Mouse (Mus musculus) stomach, embryonic 15.5 days (tissue): Measurements from ENCODE around the gene Sept6. TPM values are rescaled to one million over a fixed set of nuclear protein-coding genes. Genes with fewer than 3 reads are reported as not detected.
A peak's percentile ranks its signal among the peaks of the same experiment; 100 is the strongest.

ENCODE experiments used
- ATAC-seq: fragments of 200-750 bp; cut with Nextera tagmentation; 2 replicates; pipeline ENCODE4 v1.8.0; 2017; ENCODE audit warnings: low read depth, moderate number of reproducible peaks, moderate TSS enrichment; ENCODE audit not compliant: insufficient read depth, low FRiP score
- H3K27ac ChIP-seq: fragments of 300-500 bp; sonication (generic); 2 replicates; pipeline ENCODE4 v1.5.1; 2015; ENCODE audit warnings: mild to moderate bottlenecking, inconsistent platforms
- H3K27me3 ChIP-seq: fragments of 300-500 bp; sonication (generic); replicated peaks from 2 replicates; pipeline ENCODE4 v1.6.1; 2015; ENCODE audit warnings: inconsistent platforms
- H3K36me3 ChIP-seq: fragments of 300-500 bp; sonication (generic); 2 replicates; pipeline ENCODE4 v1.6.1; 2015; ENCODE audit warnings: inconsistent platforms
- H3K4me1 ChIP-seq: fragments of 300-500 bp; sonication (generic); 2 replicates; pipeline ENCODE4 v1.6.1; 2015; ENCODE audit warnings: inconsistent platforms
- H3K4me2 ChIP-seq: fragments of 300-500 bp; sonication (generic); 2 replicates; pipeline ENCODE4 v1.6.1; 2015; ENCODE audit warnings: mild to moderate bottlenecking, inconsistent platforms
- H3K4me3 ChIP-seq: fragments of 300-500 bp; sonication (generic); replicated peaks from 2 replicates; pipeline ENCODE4 v1.5.1; 2015; ENCODE audit warnings: inconsistent platforms
- H3K9ac ChIP-seq: fragments of 300-500 bp; sonication (generic); 2 replicates; pipeline ENCODE4 v1.6.1; 2015; ENCODE audit warnings: inconsistent platforms
- H3K9me3 ChIP-seq: fragments of 300-500 bp; sonication (generic); 2 replicates; pipeline ENCODE4 v1.6.1; 2016; ENCODE audit warnings: inconsistent platforms
- WGBS: fragments of 180-500 bp; shearing (Covaris S2); methylation state at CpG from one replicate; pipeline ENCODE4 v1.1.7; 2015; 5-methylcytosine and 5-hydroxymethylcytosine counted together
- polyA plus RNA-seq: library from polyadenylated mRNA; unstranded; fragments of >200 nt; fragmentation: Nextera tagmentation; extraction: Ambion mirVana; gene quantifications from 2 replicates; pipeline ENCODE4 v1.2.1, GENCODE M21; 2015

Gene Sept6
- polyA plus RNA-seq = 15.9 and 16.2 TPM in 2 replicates

GRCm38 (mm10) chrX:36991694-36992093 lies at the start of gene Sept6:
Gene Sept6, minus strand, starts transcription at chrX:36991794.
- Histone ChIP-seq H3K9ac (no peak within 1 kb of the TSS), H3K4me1 (no peaks in the 10 kb centered on the region), H3K36me3 (no peaks in the 10 kb centered on the region), H3K4me2 (no peak within 1 kb of the TSS), H3K9me3 (no peaks in the 10 kb centered on the region), H3K4me3 (no peak within 1 kb of the TSS), H3K27ac (no peak within 1 kb of the TSS), H3K27me3 (no peaks in the 10 kb centered on the region)
- WGBS = 75% methylated on average over 2 of the region's 2 CpGs
- ATAC-seq = no peak

- H3K4me1 ChIP-seq = no peaks in the 10 kb centered on the region
- H3K27ac ChIP-seq = no peak overlapping the region
- no peaks in the 10 kb centered on the region for H3K27me3 ChIP-seq
- no peak overlapping the region for H3K4me2 ChIP-seq
- no peak for ATAC-seq
- no peaks in the 10 kb centered on the region for H3K36me3 ChIP-seq
- no peak overlapping the region for H3K9ac ChIP-seq
- WGBS = 61% methylated on average over 3 of the region's 3 CpGs
- no peak overlapping the region for H3K4me3 ChIP-seq
- H3K9me3 ChIP-seq = no peaks in the 10 kb centered on the region
These were observed 36.8 kb upstream of the Sept6 start for GRCm38 (mm10) chrX:37028378-37028777.

GRCm38 (mm10) chrX:37023652-37024309 lies 32.2 kb upstream of the Sept6 start:
- no peak overlapping the region for H3K9ac ChIP-seq
- H3K4me1 ChIP-seq = no peaks in the 10 kb centered on the region
- H3K27me3 ChIP-seq = no peaks in the 10 kb centered on the region
- H3K36me3 ChIP-seq = no peaks in the 10 kb centered on the region
- H3K9me3 ChIP-seq = no peaks in the 10 kb centered on the region
- 64% methylated on average over 10 of the region's 10 CpGs for WGBS
- H3K4me3 ChIP-seq = no peak overlapping the region
- H3K4me2 ChIP-seq = no peak overlapping the region
- no peak for ATAC-seq
- H3K27ac ChIP-seq = no peak overlapping the region

- H3K4me2 ChIP-seq = no peak overlapping the region
- no peaks in the 10 kb centered on the region for H3K9me3 ChIP-seq
- WGBS = 15% methylated on average over 3 of the region's 3 CpGs
- no peak overlapping the region for H3K4me3 ChIP-seq
- no peaks in the 10 kb centered on the region for H3K4me1 ChIP-seq
- no peaks in the 10 kb centered on the region for H3K27me3 ChIP-seq
- H3K27ac ChIP-seq = no peak overlapping the region
- H3K9ac ChIP-seq = no peak overlapping the region
- ATAC-seq = no peak
- no peaks in the 10 kb centered on the region for H3K36me3 ChIP-seq
These were observed 31.1 kb upstream of the Sept6 start for GRCm38 (mm10) chrX:37022690-37023089.

- no peaks in the 10 kb centered on the region for H3K27me3 ChIP-seq
- no peak overlapping the region for H3K27ac ChIP-seq
- H3K4me3 ChIP-seq = no peak overlapping the region
- H3K9me3 ChIP-seq = no peaks in the 10 kb centered on the region
- 67% methylated on average over 3 of the region's 3 CpGs for WGBS
- no peak overlapping the region for H3K4me2 ChIP-seq
- H3K4me1 ChIP-seq = no peaks in the 10 kb centered on the region
- H3K9ac ChIP-seq = no peak overlapping the region
- no peaks in the 10 kb centered on the region for H3K36me3 ChIP-seq
- ATAC-seq = no peak
These were observed 27.5 kb upstream of the Sept6 start for GRCm38 (mm10) chrX:37019045-37019444.

GRCm38 (mm10) chrX:37018150-37018654 lies 26.6 kb upstream of the Sept6 start:
- no peaks in the 10 kb centered on the region for H3K27me3 ChIP-seq
- no peak overlapping the region for H3K4me2 ChIP-seq
- no peak for ATAC-seq
- no peaks in the 10 kb centered on the region for H3K4me1 ChIP-seq
- no peak overlapping the region for H3K4me3 ChIP-seq
- no peak overlapping the region for H3K9ac ChIP-seq
- WGBS = 87% methylated on average over 9 of the region's 9 CpGs
- no peaks in the 10 kb centered on the region for H3K9me3 ChIP-seq
- no peak overlapping the region for H3K27ac ChIP-seq
- no peaks in the 10 kb centered on the region for H3K36me3 ChIP-seq

GRCm38 (mm10) chrX:37013870-37014269 lies 22.3 kb upstream of the Sept6 start:
- no peak overlapping the region for H3K4me3 ChIP-seq
- H3K27me3 ChIP-seq = no peaks in the 10 kb centered on the region
- ATAC-seq = no peak
- no peak overlapping the region for H3K9ac ChIP-seq
- H3K9me3 ChIP-seq = no peaks in the 10 kb centered on the region
- 58% methylated on average over 5 of the region's 5 CpGs for WGBS
- no peak overlapping the region for H3K4me2 ChIP-seq
- H3K27ac ChIP-seq = no peak overlapping the region
- no peaks in the 10 kb centered on the region for H3K4me1 ChIP-seq
- no peaks in the 10 kb centered on the region for H3K36me3 ChIP-seq

- Histone ChIP-seq H3K9ac (no peak overlapping the region), H3K36me3 (no peaks in the 10 kb centered on the region), H3K4me3 (no peak overlapping the region), H3K27me3 (no peaks in the 10 kb centered on the region), H3K9me3 (no peaks in the 10 kb centered on the region), H3K27ac (no peak overlapping the region), H3K4me1 (no peaks in the 10 kb centered on the region), H3K4me2 (no peak overlapping the region)
- 89% methylated on average over 4 of the region's 4 CpGs for WGBS
- ATAC-seq = no peak
These were observed 555 bp downstream of the Sept6 start for GRCm38 (mm10) chrX:36991039-36991438.

GRCm38 (mm10) chrX:36989752-36990404 lies 1.7 kb downstream of the Sept6 start:
- 24% methylated on average over 7 of the region's 11 CpGs for WGBS
- Histone ChIP-seq H3K9me3 (no peaks in the 10 kb centered on the region), H3K4me1 (no peaks in the 10 kb centered on the region), H3K9ac (no peak overlapping the region), H3K4me3 (peak overlapping the region; percentile 56), H3K27me3 (no peaks in the 10 kb centered on the region), H3K36me3 (no peaks in the 10 kb centered on the region), H3K27ac (peak overlapping the region; percentile 59; the same call in 1 of the 2 replicates), H3K4me2 (peak overlapping the region; percentile 73)
- ATAC-seq = peak; percentile 41; the same call in 1 of the 2 replicates

GRCm38 (mm10) chrX:36989234-36989751 lies 2.3 kb downstream of the Sept6 start:
- peak overlapping the region; percentile 59 for H3K27ac ChIP-seq

GRCm38 (mm10) chrX:36988754-36989153 lies 2.8 kb downstream of the Sept6 start:
- H3K9me3 ChIP-seq = no peaks in the 10 kb centered on the region
- peak overlapping the region; percentile 56 for H3K4me3 ChIP-seq
- no peaks in the 10 kb centered on the region for H3K4me1 ChIP-seq
- ATAC-seq = peak; percentile 52; the same call in 1 of the 2 replicates
- 16% methylated on average over 17 of the region's 23 CpGs for WGBS
- H3K27ac ChIP-seq = no peak overlapping the region; the same call in 1 of the 2 replicates
- no peaks in the 10 kb centered on the region for H3K27me3 ChIP-seq
- H3K36me3 ChIP-seq = no peaks in the 10 kb centered on the region
- peak overlapping the region; percentile 73 for H3K4me2 ChIP-seq
- H3K9ac ChIP-seq = peak overlapping the region; percentile 22; the same call in 1 of the 2 replicates

More at GRCm38 (mm10) chrX:36989234-36989751, 2.3 kb downstream of the Sept6 start:
- H3K9me3 ChIP-seq = no peaks in the 10 kb centered on the region
- no peaks in the 10 kb centered on the region for H3K36me3 ChIP-seq
- WGBS = 23% methylated on average over 22 of the region's 29 CpGs
- H3K4me3 ChIP-seq = peak overlapping the region; percentile 56
- H3K27me3 ChIP-seq = no peaks in the 10 kb centered on the region
- no peak overlapping the region for H3K9ac ChIP-seq
- no peaks in the 10 kb centered on the region for H3K4me1 ChIP-seq
- H3K4me2 ChIP-seq = peak overlapping the region; percentile 73
- ATAC-seq = peak; percentile 93

- no peaks in the 10 kb centered on the region for H3K9me3 ChIP-seq
- no peak overlapping the region for H3K27ac ChIP-seq
- H3K9ac ChIP-seq = no peak overlapping the region
- no peak for ATAC-seq
- H3K36me3 ChIP-seq = no peaks in the 10 kb centered on the region
- peak overlapping the region; percentile 73 for H3K4me2 ChIP-seq
- H3K27me3 ChIP-seq = no peaks in the 10 kb centered on the region
- H3K4me1 ChIP-seq = no peaks in the 10 kb centered on the region
- H3K4me3 ChIP-seq = no peak overlapping the region
- WGBS = 56% methylated on average over 4 of the region's 4 CpGs
These were observed 3.7 kb downstream of the Sept6 start for GRCm38 (mm10) chrX:36987851-36988250.
